Mouse (Mus musculus) cerebellum, adult 2 months (tissue): Measurements from ENCODE around the gene Chst5. TPM values are rescaled to one million over a fixed set of nuclear protein-coding genes. Genes with fewer than 3 reads are reported as not detected.

Source experiments
- DNase-seq, 2 experiments: peaks; one replicate each; pipeline ENCODE4 v3.0.0; 2021
- H3K27ac ChIP-seq: fragments of 200-500 bp; 2 replicates; pipeline ENCODE4 v1.5.1; 2012; ENCODE audit warnings: low read length, control low read depth, inconsistent platforms; ENCODE audit not compliant: insufficient read depth
- H3K27me3 ChIP-seq: fragments of 200-500 bp; 2 replicates; pipeline ENCODE4 v1.6.1; 2012; ENCODE audit warnings: inconsistent platforms, mild to moderate bottlenecking, low read length, moderate library complexity; ENCODE audit not compliant: control insufficient read depth, insufficient read depth
- H3K4me1 ChIP-seq: fragments of 200-500 bp; 2 replicates; pipeline ENCODE4 v1.6.1; 2011; ENCODE audit warnings: low read length; ENCODE audit not compliant: control insufficient read depth, insufficient read depth
- H3K4me3 ChIP-seq: fragments of 200-500 bp; replicated peaks from 2 replicates; pipeline ENCODE3; 2011; ENCODE audit warnings: mild to moderate bottlenecking, low read depth, low read length, control low read depth; ENCODE audit not compliant: insufficient read depth
- CTCF ChIP-seq: fragments of 200-500 bp; IDR thresholded peaks from 2 replicates; pipeline ENCODE4 v1.5.1; 2011; ENCODE audit warnings: low read depth, mild to moderate bottlenecking, control low read depth, low read length, moderate library complexity, borderline replicate concordance; ENCODE audit not compliant: insufficient read depth
- POLR2A ChIP-seq: fragments of 200-500 bp; IDR thresholded peaks from 2 replicates; pipeline ENCODE4 v1.6.1; 2011; ENCODE audit warnings: low read length, control low read depth, borderline replicate concordance; ENCODE audit not compliant: insufficient read depth
- WGBS: fragments of 180-500 bp; shearing (Covaris S2); methylation state at CpG from one replicate; pipeline ENCODE4 v1.1.7; 2018; 5-methylcytosine and 5-hydroxymethylcytosine counted together
- polyA plus RNA-seq: library from polyadenylated mRNA; depleted of rRNA; stranded (reverse); fragments of >200 nt; gene quantifications from 2 replicates; pipeline ENCODE4 v1.2.3, GENCODE M21; 2012

Chst5 gene
- polyA plus RNA-seq, 1 experiment = 2.1 TPM

DNA sequence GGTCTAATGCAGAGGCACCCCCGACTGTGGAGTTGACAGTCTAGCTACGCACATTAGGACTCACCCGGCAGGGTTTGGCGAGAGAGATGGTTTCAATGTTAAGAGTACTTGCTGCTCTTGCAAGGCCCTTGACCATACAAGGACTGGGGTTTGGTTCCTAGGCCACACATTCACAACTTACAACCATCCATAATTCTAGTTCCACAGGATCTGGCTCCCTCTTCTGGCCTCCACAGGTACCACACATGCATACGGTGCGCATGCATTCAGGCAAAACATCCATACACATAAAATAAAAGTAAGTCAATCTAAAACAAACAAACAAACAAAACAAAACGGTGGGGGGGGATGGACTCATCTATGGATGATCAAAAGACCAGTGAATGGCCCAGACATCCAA, 15.3 kb downstream of the Chst5 start:
- Histone ChIP-seq H3K4me3 (no peak overlapping the region), H3K4me1 (peaks cover 6% of the 10 kb centered on the region; the same call in 1 of the 2 replicates), H3K27ac (no peak overlapping the region), H3K27me3 (no peaks in the 10 kb centered on the region)
- TF ChIP-seq POLR2A (no peak), CTCF (peak; percentile 29; the same call in 1 of the 2 replicates)
- WGBS = 89% methylated on average over 7 of the region's 7 CpGs
- no peak for DNase-seq

DNA sequence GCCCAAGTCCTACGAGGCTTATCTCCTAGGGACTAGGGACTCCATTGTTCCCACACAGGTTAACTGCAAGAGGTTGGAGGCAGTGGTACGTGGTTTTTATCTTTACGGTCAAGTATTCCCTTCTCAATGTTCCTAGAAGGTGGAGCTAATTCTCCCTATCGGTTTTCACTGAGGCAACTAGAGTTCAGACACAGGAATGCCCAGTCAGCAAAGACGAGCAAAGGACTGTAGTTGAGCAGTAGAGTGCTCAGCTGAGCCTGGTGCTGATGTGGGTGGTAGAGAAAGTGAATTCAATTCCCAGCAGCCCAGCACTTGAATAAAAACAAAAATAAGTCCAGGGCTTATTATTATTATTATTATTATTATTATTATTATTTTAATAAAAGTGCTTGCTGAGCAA, 17.6 kb downstream of the Chst5 start:
- TF ChIP-seq POLR2A (no peak), CTCF (no peak)
- Histone ChIP-seq H3K27ac (no peak overlapping the region), H3K4me1 (peaks cover 9% of the 10 kb centered on the region), H3K4me3 (no peak overlapping the region), H3K27me3 (no peaks in the 10 kb centered on the region)
- no peak for DNase-seq
- 83% methylated on average over 5 of the region's 5 CpGs for WGBS

DNA sequence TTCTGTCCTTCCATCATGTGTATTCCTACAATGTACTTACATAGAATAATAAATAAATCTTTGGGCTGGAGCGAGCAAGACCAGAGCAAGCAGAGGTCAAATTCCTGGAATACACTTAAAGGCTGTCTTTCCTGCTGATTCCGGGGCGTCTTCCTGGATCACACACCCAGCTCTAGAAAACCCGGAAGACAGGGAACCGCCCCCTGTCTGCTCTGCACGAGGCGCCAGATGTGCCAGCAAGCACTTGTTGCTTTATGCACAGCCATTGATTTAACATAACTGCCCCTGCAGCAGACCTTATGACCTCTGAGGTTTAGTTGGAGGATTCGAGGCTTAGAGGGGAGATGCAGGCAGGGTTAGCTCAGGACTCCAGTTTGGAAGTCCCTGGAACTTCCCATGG, 18.3 kb downstream of the Chst5 start:
- Histone ChIP-seq H3K27me3 (no peaks in the 10 kb centered on the region), H3K4me3 (no peak overlapping the region), H3K27ac (no peak overlapping the region), H3K4me1 (peaks cover 9% of the 10 kb centered on the region)
- DNase-seq = no peak
- TF ChIP-seq CTCF = no peak
- TF ChIP-seq POLR2A = no peak
- 66% methylated on average over 8 of the region's 8 CpGs for WGBS

DNA sequence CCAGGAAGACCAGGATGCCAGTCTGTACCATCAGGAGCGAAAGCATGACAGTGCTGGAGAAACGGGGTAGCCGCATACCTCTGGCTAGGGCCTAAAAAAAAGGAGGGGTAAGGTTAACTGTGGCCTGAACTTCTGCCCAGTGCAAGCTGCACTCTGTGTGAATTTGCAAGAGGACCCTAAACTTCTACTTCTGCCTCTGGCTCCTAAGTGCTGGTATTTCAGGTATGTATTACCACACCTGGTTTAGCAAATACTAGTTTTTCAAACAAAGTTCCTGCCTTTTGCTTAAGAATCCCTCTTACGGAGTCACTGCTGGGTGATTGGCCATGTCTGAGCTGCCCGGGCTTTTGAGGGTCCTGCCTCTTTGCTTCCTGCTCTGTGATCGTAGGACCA, 19.3 kb downstream of the Chst5 start:
- no peak overlapping the region for H3K27ac ChIP-seq
- no peak for DNase-seq
- H3K4me3 ChIP-seq = no peak overlapping the region
- no peak for TF ChIP-seq POLR2A
- 82% methylated on average over 6 of the region's 6 CpGs for WGBS
- H3K4me1 ChIP-seq = peaks cover 9% of the 10 kb centered on the region
- no peaks in the 10 kb centered on the region for H3K27me3 ChIP-seq

DNA sequence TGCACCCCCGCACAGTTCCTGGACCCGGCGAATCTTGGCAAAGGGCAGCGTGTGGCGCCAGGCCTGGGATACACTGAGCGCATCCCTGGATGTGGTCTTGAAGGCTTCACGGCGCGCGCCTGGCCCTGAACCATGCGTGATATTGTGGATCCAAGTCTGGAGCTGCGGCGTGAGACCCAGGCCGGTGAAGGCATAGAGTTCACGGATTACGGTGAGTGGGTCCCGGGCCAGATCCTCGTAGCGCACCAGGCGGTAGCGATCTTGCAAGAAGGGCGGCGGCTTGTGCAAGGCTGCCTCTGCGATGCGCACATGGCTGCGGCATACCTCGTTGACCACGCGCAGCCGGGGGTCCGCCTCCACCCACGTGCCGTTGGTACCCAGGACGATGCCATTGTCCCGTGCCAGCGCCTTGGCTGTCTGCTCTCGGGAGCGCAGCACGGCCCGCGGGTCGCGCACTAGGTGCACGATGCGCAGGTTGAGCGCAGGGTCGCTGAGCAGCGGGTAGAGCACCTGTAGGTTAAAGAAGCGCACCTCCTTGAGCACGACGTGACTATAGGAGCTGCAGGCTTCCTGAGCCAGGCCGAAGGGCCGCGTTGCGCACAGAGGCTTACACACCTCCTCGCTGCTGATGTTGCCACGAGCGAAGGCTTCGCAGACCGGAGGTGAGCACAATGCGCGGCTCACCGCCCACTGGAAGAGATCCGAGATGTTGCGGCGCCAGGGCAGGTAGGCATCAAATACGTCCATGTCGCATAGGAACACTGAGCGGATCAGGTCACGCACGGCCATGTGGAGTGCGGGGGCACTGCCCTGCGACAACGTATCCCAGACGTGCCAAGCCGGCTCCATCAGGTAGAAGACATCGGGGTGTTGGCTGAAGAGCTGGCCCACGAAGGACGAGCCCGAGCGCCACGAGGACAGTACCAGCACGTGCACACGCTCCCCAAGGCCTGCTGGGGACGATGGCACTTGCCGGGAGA, 20.0 kb downstream of the Chst5 start:
- DNase-seq = peak; percentile 55 to 63
- Histone ChIP-seq H3K27me3 (no peaks in the 10 kb centered on the region), H3K27ac (no peak overlapping the region), H3K4me1 (peaks cover 9% of the 10 kb centered on the region), H3K4me3 (peak overlapping the region; percentile 56)
- 8% methylated on average over 86 of the region's 86 CpGs for WGBS
- no peak for TF ChIP-seq POLR2A
- TF ChIP-seq CTCF = no peak

DNA sequence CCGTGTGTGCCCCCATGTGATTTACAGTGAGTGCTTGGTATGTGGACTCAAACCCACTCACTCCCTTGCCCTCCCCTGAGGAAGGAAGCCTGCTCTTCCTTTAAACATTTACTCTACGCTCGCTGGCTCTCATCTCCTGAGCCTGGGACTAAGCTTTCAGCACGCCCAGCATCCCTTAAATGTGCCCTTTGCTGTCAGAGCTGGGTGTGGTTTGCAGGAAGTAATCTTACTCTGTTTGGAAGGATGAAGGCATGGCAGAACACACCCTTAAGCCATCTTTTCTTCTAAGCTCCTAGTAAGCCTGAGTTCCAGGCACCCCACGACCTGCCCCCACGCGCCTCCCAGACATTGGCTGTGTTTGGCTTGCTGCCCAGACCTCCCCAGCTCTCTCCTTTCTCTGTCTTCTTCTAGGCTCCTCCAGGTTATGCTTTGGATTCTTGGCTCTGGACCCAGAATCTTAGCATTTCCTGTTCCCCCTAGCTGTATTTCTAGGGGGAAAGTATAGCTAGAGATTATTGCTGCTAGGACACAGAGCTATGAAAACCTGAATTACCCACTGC, 22.1 kb downstream of the Chst5 start:
- 65% methylated on average over 7 of the region's 7 CpGs for WGBS
- DNase-seq = no peak
- no peak for TF ChIP-seq CTCF
- no peak for TF ChIP-seq POLR2A
- Histone ChIP-seq H3K27me3 (no peaks in the 10 kb centered on the region), H3K27ac (no peak overlapping the region), H3K4me3 (no peak overlapping the region), H3K4me1 (peaks cover 9% of the 10 kb centered on the region)

DNA sequence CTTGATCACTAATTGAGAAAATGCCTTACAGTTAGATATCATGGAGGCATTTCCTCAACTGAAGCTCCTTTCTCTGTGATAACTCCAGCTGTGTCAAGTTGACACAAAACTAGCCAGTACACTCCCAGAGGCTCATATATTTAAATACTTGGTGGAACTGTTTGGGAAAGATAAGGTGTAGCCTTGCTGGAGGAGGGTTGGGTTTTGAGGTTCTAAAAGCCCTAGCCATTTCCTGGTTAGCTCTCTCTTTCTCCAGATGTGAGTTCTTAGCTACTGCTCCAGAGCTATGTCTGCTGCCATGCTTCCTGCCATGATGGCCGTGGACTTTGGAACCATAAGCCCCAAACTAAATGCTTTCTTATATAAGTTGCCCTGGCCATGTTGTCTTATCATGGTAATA, 22.8 kb downstream of the Chst5 start:
- no peak for DNase-seq
- H3K27me3 ChIP-seq = no peaks in the 10 kb centered on the region
- TF ChIP-seq CTCF (no peak), POLR2A (no peak)
- no peak overlapping the region for H3K4me3 ChIP-seq
- peaks cover 9% of the 10 kb centered on the region for H3K4me1 ChIP-seq
- H3K27ac ChIP-seq = no peak overlapping the region
- WGBS = 87% methylated on average over 1 of the region's 1 CpGs

DNA sequence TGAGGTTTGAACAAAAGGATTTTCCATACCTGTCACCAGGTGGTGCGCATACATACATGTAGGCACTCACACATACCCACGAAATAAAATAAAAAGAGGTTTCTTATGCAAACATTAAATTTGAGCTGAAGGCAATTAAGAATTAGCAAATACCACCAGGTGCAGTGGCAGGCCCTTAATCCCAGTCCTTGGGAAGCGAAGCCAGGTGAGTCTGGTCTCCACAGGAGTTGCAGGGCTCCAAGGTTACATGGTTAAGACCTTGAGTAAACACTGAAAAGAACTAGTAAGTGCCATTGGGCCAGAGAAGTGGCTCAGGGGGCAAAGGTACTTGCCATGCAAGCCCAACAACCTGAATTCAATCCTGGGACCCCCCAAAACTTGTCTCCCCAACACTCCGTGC, 26.6 kb downstream of the Chst5 start:
- no peak overlapping the region for H3K27ac ChIP-seq
- 89% methylated on average over 4 of the region's 4 CpGs for WGBS
- H3K27me3 ChIP-seq = no peaks in the 10 kb centered on the region
- no peak overlapping the region for H3K4me3 ChIP-seq
- no peaks in the 10 kb centered on the region for H3K4me1 ChIP-seq
- TF ChIP-seq CTCF = no peak
- TF ChIP-seq POLR2A = no peak
- DNase-seq = no peak
